Mouse (Mus musculus): ENCODE data around the gene Dph2.

DNA sequence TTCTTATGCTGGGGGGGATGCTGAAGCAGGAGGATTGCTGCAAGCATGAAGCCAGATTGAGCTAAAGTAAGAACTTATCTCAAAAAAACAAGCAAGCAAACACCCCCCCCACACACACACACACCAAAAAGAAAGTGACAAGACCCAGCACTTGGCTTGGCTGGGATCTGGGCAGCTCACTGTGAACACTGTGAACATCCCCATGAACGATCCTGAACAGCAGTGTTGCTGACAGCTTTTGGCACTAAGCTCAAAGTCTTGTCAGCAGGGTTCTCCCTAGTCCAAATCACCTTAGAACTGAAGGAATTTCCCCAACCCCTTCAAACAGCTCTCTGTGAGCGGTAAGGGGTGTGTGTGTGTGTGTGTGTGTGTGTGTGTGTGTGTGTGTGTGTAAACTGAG is 31.6 kb upstream of the Dph2 start:
- no peak for TF ChIP-seq POLR2A (IDR thresholded peaks at IDR 0.05; ENCODE audit: insufficient read depth, low read length)
- no peak for TF ChIP-seq CTCF (IDR thresholded peaks at IDR 0.05; ENCODE audit: low read depth, low read length)
- no peak for TF ChIP-seq EP300 (IDR thresholded peaks at IDR 0.05; ENCODE audit: insufficient read depth, low read depth, low read length)

All from ES-Bruce4 (cell line).